Mouse (Mus musculus) splenic B cell, adult 2 months (primary cell): Measurements from ENCODE around the gene Rps3.
"Not testable (repeated sequence)": the region's sequence is repeated elsewhere in the genome, so short reads cannot be mapped to it uniquely, and the experiment has no call there.

Experiments used
- DNase-seq: peaks from one replicate; pipeline ENCODE4 v3.0.0-alpha.2; 2011; ENCODE audit warnings: low read depth, low spot score
- H3K27me3 ChIP-seq: 2 replicates; pipeline ENCODE4 v1.6.1; 2012; ENCODE audit warnings: mild to moderate bottlenecking, low read length, moderate library complexity, mixed read lengths; ENCODE audit not compliant: control insufficient read depth, poor library complexity, insufficient read depth, severe bottlenecking
- H3K36me3 ChIP-seq: 2 replicates; pipeline ENCODE4 v1.6.1; 2012; ENCODE audit warnings: mild to moderate bottlenecking, low read length, moderate library complexity, mixed read lengths; ENCODE audit not compliant: control insufficient read depth, poor library complexity, insufficient read depth, severe bottlenecking

Rps3 gene

GRCm38 (mm10) chr7:99483271-99483923 is at the start of gene Rps3:
Gene Rps3, minus strand, starts transcription at chr7:99483738.
- H3K27me3 ChIP-seq = no peaks in the 10 kb centered on the region
- H3K36me3 ChIP-seq = peaks cover 7% of the 10 kb centered on the region
- peak; percentile 98 for DNase-seq

DNA sequence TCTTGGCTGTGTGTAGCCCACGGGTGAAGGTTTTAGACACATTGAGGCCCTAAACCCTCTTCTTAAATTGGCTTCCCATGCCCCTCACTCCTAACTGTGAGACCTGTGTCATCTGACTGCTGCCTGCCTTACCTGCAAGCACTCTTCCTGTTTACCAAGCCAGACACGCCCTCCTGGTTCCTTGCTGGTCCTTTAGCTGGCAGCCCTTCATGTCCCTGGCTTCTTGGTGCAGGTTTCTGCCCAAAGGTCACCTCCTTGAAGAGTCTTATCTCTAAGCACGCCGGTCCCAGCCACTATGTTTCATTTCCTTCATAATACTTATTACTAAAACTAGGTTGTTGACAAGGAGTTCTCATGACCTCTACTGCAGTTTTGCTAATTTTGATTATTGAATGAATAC is 49.0 kb upstream of the Rps3 start:
- Histone ChIP-seq H3K36me3 (no peaks in the 10 kb centered on the region), H3K27me3 (no peaks in the 10 kb centered on the region)
- DNase-seq = no peak

- Histone ChIP-seq H3K36me3 (no peaks in the 10 kb centered on the region), H3K27me3 (no peaks in the 10 kb centered on the region)
- no peak for DNase-seq
These were observed 48.0 kb upstream of the Rps3 start for GRCm38 (mm10) chr7:99531408-99531970.

GRCm38 (mm10) chr7:99529410-99529809 is 45.9 kb upstream of the Rps3 start:
- no peak for DNase-seq
- H3K36me3 ChIP-seq = no peaks in the 10 kb centered on the region
- H3K27me3 ChIP-seq = no peaks in the 10 kb centered on the region

DNA sequence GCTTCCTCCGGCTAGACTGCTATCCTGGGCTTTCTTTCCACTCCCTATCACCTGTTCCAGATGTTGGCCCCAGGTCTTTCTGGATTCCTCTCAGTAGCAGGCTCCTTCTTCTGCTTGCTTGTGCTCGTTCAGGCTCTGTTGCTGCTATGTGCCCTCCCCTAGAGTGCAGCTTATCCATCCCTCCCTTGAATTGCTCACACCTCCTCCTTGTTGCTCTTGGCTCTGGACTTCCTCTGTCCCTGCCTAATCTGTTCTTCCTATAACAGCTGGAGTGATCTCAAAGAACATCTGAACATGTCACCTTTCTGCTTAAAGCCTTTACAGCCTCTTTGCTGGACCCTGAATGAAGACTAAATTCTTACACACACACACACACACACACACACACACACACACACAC is 45.0 kb upstream of the Rps3 start:
- no peak for DNase-seq
- Histone ChIP-seq H3K36me3 (no peaks in the 10 kb centered on the region), H3K27me3 (no peaks in the 10 kb centered on the region)

DNA sequence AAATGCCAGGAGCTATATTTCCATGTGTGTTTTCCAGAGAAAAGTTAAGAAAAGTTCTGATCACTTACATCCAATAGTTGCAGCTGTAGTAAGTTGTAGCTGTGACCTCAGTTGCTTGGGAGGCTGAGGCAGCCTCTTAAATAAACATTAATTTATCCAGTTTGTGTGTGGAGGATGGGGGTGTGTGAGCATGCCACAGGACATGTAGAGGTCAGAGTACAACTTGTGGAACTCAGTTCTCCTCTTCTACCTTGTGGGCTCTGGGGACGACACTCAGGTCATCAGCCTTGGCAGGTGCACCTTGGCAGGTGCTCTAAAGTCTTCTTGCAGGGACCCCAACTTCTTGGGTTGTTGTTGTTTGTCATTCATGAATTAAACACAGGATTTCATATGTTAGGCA is 40.3 kb upstream of the Rps3 start:
- no peaks in the 10 kb centered on the region for H3K27me3 ChIP-seq
- no peak for DNase-seq

DNA sequence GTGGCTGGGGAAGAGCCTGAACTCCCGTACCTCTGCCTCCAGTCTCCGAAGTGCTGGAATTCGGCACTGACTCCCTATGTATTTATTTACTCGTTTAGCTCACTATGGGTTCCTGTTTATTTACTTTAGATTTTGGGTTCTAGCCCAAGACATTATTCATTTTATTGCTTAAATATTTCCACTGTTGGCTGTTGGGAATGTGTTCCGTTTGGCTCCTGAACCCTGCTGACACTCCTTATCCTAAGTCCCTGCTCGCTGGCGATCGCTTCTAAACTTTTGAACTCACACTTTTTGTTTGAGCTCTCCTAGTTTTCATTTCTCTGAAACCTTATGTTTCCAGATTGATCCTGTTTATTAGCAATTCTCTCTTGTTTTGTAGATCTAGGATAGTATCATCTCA is 39.6 kb upstream of the Rps3 start:
- no peaks in the 10 kb centered on the region for H3K36me3 ChIP-seq
- DNase-seq = no peak

More for the DNA sequence above, 40.3 kb upstream of the Rps3 start:
- H3K36me3 ChIP-seq = no peaks in the 10 kb centered on the region

GRCm38 (mm10) chr7:99518954-99519644 is 35.6 kb upstream of the Rps3 start:
- DNase-seq = no peak
- Histone ChIP-seq H3K36me3 (no peaks in the 10 kb centered on the region), H3K27me3 (no peaks in the 10 kb centered on the region)

More for the DNA sequence above, 39.6 kb upstream of the Rps3 start:
- no peaks in the 10 kb centered on the region for H3K27me3 ChIP-seq

- no peaks in the 10 kb centered on the region for H3K36me3 ChIP-seq
- no peak for DNase-seq
- no peaks in the 10 kb centered on the region for H3K27me3 ChIP-seq
These were observed 33.2 kb upstream of the Rps3 start for GRCm38 (mm10) chr7:99516814-99517157.

- no peaks in the 10 kb centered on the region for H3K36me3 ChIP-seq
- H3K27me3 ChIP-seq = no peaks in the 10 kb centered on the region
- no peak for DNase-seq
These were observed 32.7 kb upstream of the Rps3 start for GRCm38 (mm10) chr7:99516092-99516813.

DNA sequence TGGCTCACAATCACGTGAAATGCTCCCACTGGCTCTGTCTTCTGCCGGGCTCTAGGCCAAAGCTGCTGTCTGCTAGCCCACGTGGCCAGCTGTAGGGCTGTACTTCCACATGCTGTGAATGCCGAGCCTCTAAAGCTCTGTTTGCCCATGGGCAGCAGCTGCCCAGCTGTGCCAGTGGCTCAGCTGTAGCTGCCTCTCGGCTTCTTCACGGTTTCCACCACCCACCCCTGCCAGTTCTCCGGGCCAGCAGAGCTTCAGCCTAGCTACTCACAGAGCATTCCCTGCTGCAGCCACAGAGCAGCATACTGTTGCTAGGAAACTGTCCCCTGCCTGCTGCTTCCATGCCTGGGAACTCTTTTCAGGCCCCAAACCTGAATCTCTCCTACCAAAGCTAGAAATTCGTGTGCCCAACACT is 26.6 kb upstream of the Rps3 start:
- Histone ChIP-seq H3K36me3 (no peaks in the 10 kb centered on the region), H3K27me3 (no peaks in the 10 kb centered on the region)
- no peak for DNase-seq

DNA sequence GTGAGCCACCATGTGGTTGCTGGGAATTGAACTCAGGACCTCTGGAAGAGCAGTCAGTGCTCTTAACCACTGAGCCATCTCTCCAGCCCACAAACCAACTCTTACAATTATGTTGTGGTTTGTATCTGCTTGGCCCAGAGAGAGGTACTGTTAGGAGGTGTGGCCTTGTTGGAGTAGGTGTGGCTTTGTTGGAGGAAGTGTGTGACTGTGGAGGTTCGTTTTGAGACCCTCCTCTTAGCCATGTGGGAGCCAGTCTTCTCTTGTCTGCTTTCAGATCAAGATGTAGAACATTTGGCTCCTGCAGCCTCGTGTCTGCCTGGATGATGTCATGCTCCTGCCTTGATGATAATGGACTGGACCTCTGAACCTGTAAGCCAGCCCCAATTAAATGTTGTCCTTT is 24.6 kb upstream of the Rps3 start:
- DNase-seq, H3K36me3 ChIP-seq, H3K27me3 ChIP-seq: not testable (repeated sequence)

DNA sequence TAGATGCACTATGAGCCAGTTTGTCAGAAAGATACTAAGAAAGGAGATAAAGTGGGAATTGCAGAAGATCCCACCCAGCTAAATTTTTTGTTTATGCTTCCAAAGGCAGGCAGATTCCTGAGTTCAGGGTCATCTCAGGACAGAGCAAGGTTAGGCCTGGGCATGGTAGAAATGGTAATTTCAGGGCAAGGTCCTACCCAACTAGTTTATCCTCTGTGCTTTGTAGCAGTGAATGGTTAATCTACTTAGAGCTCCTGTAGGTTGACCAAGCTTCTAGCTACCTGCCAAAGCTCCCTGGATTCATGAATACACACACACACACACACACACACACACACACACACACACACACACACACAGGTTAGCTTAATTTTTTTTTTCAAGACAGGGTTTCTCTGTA is 21.0 kb upstream of the Rps3 start:
- H3K27me3 ChIP-seq = no peaks in the 10 kb centered on the region
- no peak for DNase-seq
- H3K36me3 ChIP-seq = no peaks in the 10 kb centered on the region

DNA sequence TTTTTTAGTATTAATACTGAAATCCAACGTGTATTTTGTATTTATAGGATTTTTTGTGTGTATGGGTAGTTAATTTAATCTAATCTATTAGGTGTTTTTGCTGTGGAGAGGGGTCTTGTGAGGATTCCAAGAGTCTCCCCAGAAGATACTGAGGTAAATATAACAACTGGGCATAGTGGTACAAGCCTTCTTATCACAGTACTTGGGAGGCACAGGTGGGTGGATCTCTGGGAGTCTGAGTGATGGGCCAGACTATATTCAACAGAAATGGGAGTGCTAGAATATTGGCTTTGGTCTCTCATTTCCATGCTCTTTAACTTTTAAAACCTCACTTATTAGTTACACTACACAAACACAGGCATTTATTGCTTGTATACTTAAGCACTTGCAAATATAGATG is 17.6 kb upstream of the Rps3 start:
- Histone ChIP-seq H3K36me3 (no peaks in the 10 kb centered on the region), H3K27me3 (no peaks in the 10 kb centered on the region)
- DNase-seq = no peak

DNA sequence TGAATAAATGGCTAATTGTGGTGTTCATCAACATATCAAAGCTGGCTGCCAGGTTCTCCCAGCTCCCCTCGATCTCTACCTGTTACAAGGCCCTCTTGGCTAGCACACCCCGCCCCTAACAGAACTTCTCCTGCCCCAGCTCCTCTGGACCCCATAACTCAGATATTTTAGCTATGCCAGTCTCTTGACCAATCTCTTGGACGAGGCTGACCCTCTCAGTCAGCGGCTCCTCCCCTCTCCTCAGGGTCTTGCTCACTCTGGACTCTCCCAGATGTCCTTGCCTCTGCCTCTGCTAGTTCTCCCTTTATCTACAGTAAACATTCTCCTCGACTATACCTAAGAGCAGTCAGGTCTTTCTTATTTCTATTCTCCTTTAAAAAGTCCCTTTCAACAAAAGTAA is 17.1 kb upstream of the Rps3 start:
- no peaks in the 10 kb centered on the region for H3K36me3 ChIP-seq
- DNase-seq = no peak
- H3K27me3 ChIP-seq = no peaks in the 10 kb centered on the region
